Comparison of ENCODE assay signal across 9 mouse cellular contexts in genomic region chr13:70610431-70611420, GRCm38 (mm10). TPM values are rescaled to one million over a fixed set of nuclear protein-coding genes. Genes with fewer than 3 reads are reported as not detected.
DNase-seq lines count a peak whose midpoint lies in the region; ATAC-seq and TF ChIP-seq lines count a peak whose summit lies in the region.
"Had no signal": no experiment of that assay in that cellular context is flagged by ENCODE, and none has a peak within 500 bp of the region (broad histone marks: within the 10 kb centered on the region; RNA-seq: fewer than 3 reads in every experiment).

No protein-coding gene starts in this region.

- H3K79me2 ChIP-seq in CH12.LX (replicated peaks; ENCODE audit: control insufficient read depth, extremely low read depth, insufficient read depth, poor library complexity, severe bottlenecking), result no peaks in the 10 kb centered on the region

- no peak overlapping the region for H3K4me2 ChIP-seq in CH12.LX (ENCODE audit: insufficient read depth, low read depth, poor library complexity, severe bottlenecking)
- no peak overlapping the region for H3K4me2 ChIP-seq in neural tube, embryonic 11.5 days (ENCODE audit: low read depth)
- H3K4me2 ChIP-seq: limb, embryonic 12.5 days had no signal

- no peak for TF ChIP-seq POLR2A in CH12.LX (IDR thresholded peaks at IDR 0.05; ENCODE audit: low read depth, low read length)
- no peak for TF ChIP-seq POLR2A in kidney, adult 2 months (IDR thresholded peaks at IDR 0.05; ENCODE audit: low read depth, low read length)

- WGBS in kidney, adult 2 months, result 85% methylated on average over 15 of the region's 15 CpGs
- 88% methylated on average over 15 of the region's 15 CpGs for WGBS in limb, embryonic 10.5 days
- 86% methylated on average over 15 of the region's 15 CpGs for WGBS in neural tube, embryonic 11.5 days

- no peak overlapping the region for H3K9ac ChIP-seq in CH12.LX (ENCODE audit: insufficient read depth, low read depth)
- H3K9ac ChIP-seq in neural tube, embryonic 11.5 days (ENCODE audit: low read length), result no peak overlapping the region
- H3K9ac ChIP-seq: limb, embryonic 12.5 days had no signal

- no peak for TF ChIP-seq EP300 in CH12.LX (IDR thresholded peaks at IDR 0.05; ENCODE audit: low read length)

- peak; percentile 68 for DNase-seq in CH12.LX (ENCODE audit: extremely low read depth)
- DNase-seq in adrenal gland, adult 8-10 months, result peak; percentile 40
- DNase-seq in embryo, embryonic 10.5 days (ENCODE audit: low spot score), result peak; percentile 83
- DNase-seq in gastrocnemius, postnatal 4 days (ENCODE audit: low spot score in 2 of 2), result peak; percentile 33 to 57
- DNase-seq in kidney, adult 2 months, result peak; percentile 77
- DNase-seq in limb, embryonic 10.5 days (ENCODE audit: low spot score), result peak; percentile 77
- peak; percentile 80 for DNase-seq in neural tube, embryonic 11.5 days (ENCODE audit: low spot score)
- DNase-seq in testis, postnatal 10 days (ENCODE audit: low spot score), result peak; percentile 85

- peak; percentile 72 to 74 for TF ChIP-seq CTCF in CH12.LX (conservative IDR thresholded peaks at IDR 0.05 in 1 of 2, IDR thresholded peaks at IDR 0.05 in 1 of 2; ENCODE audit: low read depth in 2 of 2, low read length in 2 of 2)
- peak; percentile 77 for TF ChIP-seq CTCF in kidney, adult 2 months (conservative IDR thresholded peaks at IDR 0.05; ENCODE audit: insufficient read depth, insufficient read length, low read depth, low read length)

- peak; percentile 60 for TF ChIP-seq RAD21 in CH12.LX (IDR thresholded peaks at IDR 0.05; ENCODE audit: low read depth, low read length)

- no peaks in the 10 kb centered on the region for H3K9me3 ChIP-seq in CH12.LX (replicated peaks; ENCODE audit: low read length)
- H3K9me3 ChIP-seq in limb, embryonic 10.5 days (replicated peaks), result no peaks in the 10 kb centered on the region
- no peaks in the 10 kb centered on the region for H3K9me3 ChIP-seq in neural tube, embryonic 11.5 days (ENCODE audit: control insufficient read depth, low read length)
- H3K9me3 ChIP-seq: limb, embryonic 12.5 days had no signal

- H3K27me3 ChIP-seq in CH12.LX (replicated peaks), result no peaks in the 10 kb centered on the region
- H3K27me3 ChIP-seq in kidney, adult 2 months (replicated peaks; ENCODE audit: control insufficient read depth, insufficient read depth, low read length), result no peaks in the 10 kb centered on the region
- H3K27me3 ChIP-seq in limb, embryonic 10.5 days (ENCODE audit: low read depth, poor library complexity, severe bottlenecking), result no peaks in the 10 kb centered on the region
- H3K27me3 ChIP-seq in neural tube, embryonic 11.5 days (ENCODE audit: control insufficient read depth, insufficient read depth, low read length), result no peaks in the 10 kb centered on the region
- H3K27me3 ChIP-seq: limb, embryonic 12.5 days had no signal

- in situ Hi-C loops in CH12.LX (cut with MboI; ENCODE audit: low pct_ligation_motif_present, low pct_unique_long_range_greater_than_20kb, low sequenced_read_pairs), result no loop called here

- H3K4me1 ChIP-seq in CH12.LX (ENCODE audit: control insufficient read depth in 1 of 2, insufficient read depth in 2 of 2), result no peaks in the 10 kb centered on the region
- peaks cover 4% of the 10 kb centered on the region; the same call in 1 of the 2 replicates for H3K4me1 ChIP-seq in kidney, adult 2 months (ENCODE audit: control insufficient read depth, insufficient read depth, low read length)
- no peaks in the 10 kb centered on the region for H3K4me1 ChIP-seq in limb, embryonic 10.5 days
- no peaks in the 10 kb centered on the region for H3K4me1 ChIP-seq in neural tube, embryonic 11.5 days (ENCODE audit: control insufficient read depth, insufficient read depth, low read length)
- H3K4me1 ChIP-seq: limb, embryonic 12.5 days had no signal

- dilution Hi-C loops in CH12.LX (cut with MboI; ENCODE audit: extremely low pct_ligation_motif_present, extremely low pct_unique_long_range_greater_than_20kb, low sequenced_read_pairs), result no loop called here

- ATAC-seq in neural tube, embryonic 11.5 days (ENCODE audit: insufficient read depth, low FRiP score, low TSS enrichment), result no peak

- no peak overlapping the region for H3K27ac ChIP-seq in CH12.LX (ENCODE audit: insufficient read depth, low read depth)
- H3K27ac ChIP-seq in kidney, adult 2 months (ENCODE audit: insufficient read depth, low read depth, low read length), result no peak overlapping the region
- H3K27ac ChIP-seq in limb, embryonic 10.5 days, result no peak overlapping the region
- no peak overlapping the region for H3K27ac ChIP-seq in neural tube, embryonic 11.5 days (ENCODE audit: low read depth, low read length)
- H3K27ac ChIP-seq: limb, embryonic 12.5 days had no signal

- H3K36me3 ChIP-seq in CH12.LX (replicated peaks in 1 of 2; ENCODE audit: control insufficient read depth in 1 of 2, insufficient read depth in 1 of 2, low read length in 1 of 2), result peaks cover 70 to 97% of the 10 kb centered on the region in 2 experiments
- peaks cover 3% of the 10 kb centered on the region; the same call in 1 of the 2 replicates for H3K36me3 ChIP-seq in kidney, adult 2 months (ENCODE audit: control insufficient read depth, insufficient read depth, low read length)
- peaks cover 93% of the 10 kb centered on the region for H3K36me3 ChIP-seq in limb, embryonic 10.5 days
- H3K36me3 ChIP-seq in neural tube, embryonic 11.5 days (ENCODE audit: control insufficient read depth, insufficient read depth, low read length), result peaks cover 7% of the 10 kb centered on the region

- H3K4me3 ChIP-seq in CH12.LX (replicated peaks in 1 of 3; ENCODE audit: low read depth in 2 of 3, low read length in 2 of 3, poor library complexity in 1 of 3), result no peak overlapping the region
- no peak overlapping the region for H3K4me3 ChIP-seq in kidney, adult 2 months (ENCODE audit: insufficient read depth, low read depth, low read length)
- no peak overlapping the region for H3K4me3 ChIP-seq in limb, embryonic 10.5 days
- no peak overlapping the region for H3K4me3 ChIP-seq in neural tube, embryonic 11.5 days (ENCODE audit: low read depth, low read length)
- H3K4me3 ChIP-seq: limb, embryonic 12.5 days had no signal

TF ChIP-seq in CH12.LX, 34 proteins besides CTCF, POLR2A, EP300 and RAD21:
- no peak for TF ChIP-seq ZC3H11A (IDR thresholded peaks at IDR 0.05; ENCODE audit: low read depth, low read length)
- peak; percentile 64 for TF ChIP-seq SMC3 (IDR thresholded peaks at IDR 0.05; ENCODE audit: low read depth, low read length)

RNA-seq across cellular contexts. Expression of gene Ice1, which starts 26.7 kb away (rescaled TPM):
- total RNA-seq in CH12.LX (2012; rRNA removed) (24.7 and 25.8 TPM in 2 replicates), CH12.LX (2014; rRNA removed) (25.5 and 26.8 TPM in 2 replicates)
- polyA plus RNA-seq in CH12.LX (2012; ENCODE audit: insufficient read length, low read depth), result 24.2 and 29.5 TPM in 2 replicates
- 10 to 100 TPM; 28.2 to 42.2 (median 34.3) TPM for total RNA-seq in adrenal gland, adult 8-10 months (2022)
- total RNA-seq in gastrocnemius, postnatal 4 days (2021), result 10 to 100 TPM; 43.0 to 44.3 TPM
- polyA plus RNA-seq in kidney, adult 2 months (2012; rRNA removed), result 15.4 and 17.1 TPM in 2 replicates
- 21.3 and 23.9 TPM in 2 replicates for polyA plus RNA-seq in limb, embryonic 10.5 days (2016; fragmentation: Nextera tagmentation; extraction: Ambion mirVana)
- 29.8 and 35.1 TPM in 2 replicates for polyA plus RNA-seq in neural tube, embryonic 11.5 days (2014; fragmentation: Nextera tagmentation; extraction: Ambion mirVana)
